13 mouse cellular contexts compared by ENCODE assay signal in the genomic region with DNA sequence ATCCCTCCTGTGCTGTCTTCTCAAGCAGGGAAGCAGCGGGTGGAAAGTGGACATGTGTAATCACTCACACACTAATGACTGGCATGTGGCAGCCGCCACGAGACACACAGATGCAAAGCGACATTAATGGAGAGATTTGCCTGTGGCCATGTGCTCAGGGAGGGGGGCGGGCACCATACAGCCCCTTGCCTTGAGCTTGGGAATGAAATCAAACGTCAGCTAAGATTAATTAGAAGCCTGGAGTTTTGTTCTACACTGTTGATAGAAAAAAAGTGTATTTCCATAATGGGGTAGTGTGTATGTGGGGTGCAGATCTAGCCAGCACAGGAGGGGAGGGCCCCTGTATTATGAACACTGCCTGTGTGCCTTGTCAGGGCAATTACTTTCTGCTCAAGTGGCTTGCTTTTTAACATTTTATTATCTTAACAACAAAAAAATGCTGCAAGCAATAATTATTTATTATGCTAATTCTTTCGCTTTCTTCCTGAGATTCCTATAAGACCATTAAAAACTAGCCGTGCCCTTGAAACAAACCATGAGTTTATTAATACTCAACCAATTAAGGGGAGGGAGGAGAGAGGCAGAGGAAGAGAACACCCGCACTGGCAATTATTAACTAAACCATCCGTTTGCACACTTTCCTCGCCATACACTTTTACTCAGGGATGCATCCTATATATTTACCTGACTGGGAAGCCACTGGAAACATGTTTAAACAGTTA. TPM values are rescaled to one million over a fixed set of nuclear protein-coding genes. Genes with fewer than 3 reads are reported as not detected.
A peak's percentile ranks its signal among the peaks of the same experiment; 100 is the strongest.
DNase-seq lines count a peak whose midpoint lies in the region; ATAC-seq and TF ChIP-seq lines count a peak whose summit lies in the region.
"Had no signal": no experiment of that assay in that cellular context is flagged by ENCODE, and none has a peak within 500 bp of the region (broad histone marks: within the 10 kb centered on the region; RNA-seq: fewer than 3 reads in every experiment).

No protein-coding gene starts in this region.

- TF ChIP-seq POLR2A in heart, adult 2 months (IDR thresholded peaks at IDR 0.05; ENCODE audit: insufficient read depth, low read depth, low read length): no peak

- no peak overlapping the region for H3K27ac ChIP-seq in heart, adult 2 months
- no peak overlapping the region for H3K27ac ChIP-seq in hindbrain, embryonic 12.5 days
- no peak overlapping the region for H3K27ac ChIP-seq in limb, embryonic 13.5 days
- H3K27ac ChIP-seq: left cerebral cortex, adult 2 months; liver, embryonic 14.5 days; macrophage; stomach, postnatal 0 days had no signal

- no peak overlapping the region for H3K4me2 ChIP-seq in hindbrain, embryonic 12.5 days (replicated peaks)
- H3K4me2 ChIP-seq in limb, embryonic 13.5 days (replicated peaks): peak overlapping the region; percentile 30

- intact Hi-C loops in heart, adult 2 months (cut with DNase I): no loop called here

- no peak overlapping the region for H3K9ac ChIP-seq in heart, adult 2 months (ENCODE audit: low read depth, low read length)
- H3K9ac ChIP-seq in hindbrain, embryonic 12.5 days: no peak overlapping the region
- H3K9ac ChIP-seq in limb, embryonic 13.5 days: no peak overlapping the region
- H3K9ac ChIP-seq: liver, embryonic 14.5 days had no signal

- DNase-seq in heart, adult 11 months: peak; percentile 68
- no peak for DNase-seq in heart, adult 2 months
- DNase-seq in embryo, embryonic 11 days: peak; percentile 46
- no peak for DNase-seq in adrenal gland, adult (ENCODE audit: inconsistent age in 2 of 2, low spot score in 1 of 2)
- no peak for DNase-seq in frontal cortex, adult 2 months (ENCODE audit: extremely low spot score in 1 of 2, low spot score in 1 of 2)

- peaks cover 13% of the 10 kb centered on the region for H3K4me1 ChIP-seq in heart, adult 2 months (ENCODE audit: control insufficient read depth, insufficient read depth, low read length)
- peaks cover 18% of the 10 kb centered on the region for H3K4me1 ChIP-seq in hindbrain, embryonic 12.5 days
- H3K4me1 ChIP-seq in limb, embryonic 13.5 days: peaks cover 32% of the 10 kb centered on the region

- H3K79me2 ChIP-seq in heart, adult 2 months (replicated peaks; ENCODE audit: control insufficient read depth, insufficient read depth, low read length): peaks cover 11% of the 10 kb centered on the region

- peak; percentile 81 for ATAC-seq in hindbrain, embryonic 12.5 days (ENCODE audit: low FRiP score)
- peak; percentile 61; the same call in 1 of the 2 replicates for ATAC-seq in limb, embryonic 13.5 days (ENCODE audit: low FRiP score, low read depth)
- no peak for ATAC-seq in erythroblast, adult 5-6 weeks (replicated peaks; ENCODE audit: low FRiP score, poor library complexity, severe bottlenecking)

- H3K9me3 ChIP-seq in hindbrain, embryonic 12.5 days (replicated peaks): no peaks in the 10 kb centered on the region
- no peaks in the 10 kb centered on the region for H3K9me3 ChIP-seq in limb, embryonic 13.5 days

- no peak overlapping the region for H3K4me3 ChIP-seq in heart, adult 2 months
- no peak overlapping the region for H3K4me3 ChIP-seq in hindbrain, embryonic 12.5 days
- H3K4me3 ChIP-seq in limb, embryonic 13.5 days: no peak overlapping the region
- H3K4me3 ChIP-seq: left cerebral cortex, adult 2 months had no signal

- no peak for TF ChIP-seq CTCF in heart, adult 2 months (IDR thresholded peaks at IDR 0.05)

- WGBS in heart, adult 2 months: 72% methylated on average over 11 of the region's 11 CpGs
- WGBS in hindbrain, embryonic 12.5 days: 49% methylated on average over 11 of the region's 11 CpGs
- WGBS in limb, embryonic 13.5 days: 14% methylated on average over 11 of the region's 11 CpGs

- H3K36me3 ChIP-seq in heart, adult 2 months (ENCODE audit: control insufficient read depth, insufficient read depth, low read length): peaks cover 6% of the 10 kb centered on the region
- no peaks in the 10 kb centered on the region for H3K36me3 ChIP-seq in hindbrain, embryonic 12.5 days
- H3K36me3 ChIP-seq in limb, embryonic 13.5 days: no peaks in the 10 kb centered on the region

- no peak for TF ChIP-seq EP300 in heart, adult 2 months (IDR thresholded peaks at IDR 0.05; ENCODE audit: insufficient read depth, low read depth, low read length)

- H3K27me3 ChIP-seq in heart, adult 2 months (ENCODE audit: control insufficient read depth, insufficient read depth, low read length): no peaks in the 10 kb centered on the region
- H3K27me3 ChIP-seq in hindbrain, embryonic 12.5 days: no peaks in the 10 kb centered on the region
- H3K27me3 ChIP-seq in limb, embryonic 13.5 days: no peaks in the 10 kb centered on the region

RNA-seq across cellular contexts. Expression of a gene that starts 30.3 kb away (rescaled TPM):
- 10 to 100 TPM; 78.9 to 88.5 TPM for total RNA-seq in heart, adult 2 months (2021)
- 34.6 and 46.9 TPM in 2 replicates for polyA plus RNA-seq in heart, adult 2 months (2012; rRNA removed)
- 16.5 and 17.3 TPM in 2 replicates for polyA plus RNA-seq in hindbrain, embryonic 12.5 days (2016; fragmentation: Nextera tagmentation; extraction: Ambion mirVana)
- polyA plus RNA-seq in limb, embryonic 13.5 days (2015; fragmentation: Nextera tagmentation; extraction: Ambion mirVana): 14.9 and 15.0 TPM in 2 replicates
- 0.19 and 0.42 TPM in 2 replicates for total RNA-seq in erythroblast, adult 5-6 weeks (2015; ENCODE audit: low replicate concordance)
- total RNA-seq in erythroblast, adult 5-6 weeks (2017; ENCODE audit: low replicate concordance): 0.60 and 0.84 TPM in 2 replicates
- polyA plus RNA-seq in frontal cortex, adult 2 months (2012; rRNA removed): 33.3 and 34.7 TPM in 2 replicates
- total RNA-seq: neutrophil, adult 5-6 weeks had no signal

Comparison
In these comparisons a context has a peak if more than half of its experiments do, and no peak if none do; other contexts are left out.
1. DNase-seq: peak in heart, adult 11 months (single experiment) and embryo, embryonic 11 days (single experiment); none in heart, adult 2 months (0 of 2), adrenal gland, adult (0 of 2) and frontal cortex, adult 2 months (0 of 2).